Mouse (Mus musculus) kidney, postnatal 36 days (tissue): ENCODE measurements at regions not wholly inside any gene's neighbourhood (a gene's known extent, or its start where the extent isn't known, plus 50 kb on each side); places are given as distances from the start of the nearest gene placed in this dataset.

Source experiments
- DNase-seq, 2 experiments: peaks; one replicate each; pipeline ENCODE4 v3.0.0; 2021 to 2022; ENCODE audit warnings: mixed read lengths in 2 of 2

- no peak for DNase-seq
Measured at GRCm38 (mm10) chr9:101641524-101641923, 220.1 kb upstream of the 9630041A04Rik start.

GRCm38 (mm10) chr9:101640598-101640997 lies 221.0 kb upstream of the 9630041A04Rik start:
- DNase-seq = no peak

- DNase-seq = no peak
Measured at GRCm38 (mm10) chr9:101616261-101616660, 245.4 kb upstream of the 9630041A04Rik start.

GRCm38 (mm10) chr9:101615176-101615575 lies 246.5 kb upstream of the 9630041A04Rik start:
- no peak for DNase-seq

DNA sequence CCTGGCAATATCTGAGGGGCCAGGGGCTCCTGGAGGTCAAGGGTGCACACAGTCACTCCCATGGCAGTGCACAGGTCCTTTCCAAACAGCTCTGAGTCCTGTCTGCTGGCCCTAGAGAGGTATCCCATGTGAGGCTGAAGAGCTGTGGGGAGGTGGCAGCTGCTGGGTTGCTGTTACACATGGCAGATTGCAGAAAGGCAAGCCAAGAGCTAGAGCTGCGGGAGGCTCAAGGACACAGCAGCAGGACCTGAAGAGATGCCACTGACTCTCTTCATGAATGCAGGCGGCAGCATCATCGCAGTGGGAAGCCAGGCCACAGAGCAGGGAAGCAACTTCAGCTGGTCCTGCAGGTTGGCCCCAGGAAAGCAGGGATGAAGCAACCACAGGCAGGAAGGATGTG lies 247.7 kb upstream of the 9630041A04Rik start:
- DNase-seq = no peak

GRCm38 (mm10) chr9:101613471-101613870 lies 248.2 kb upstream of the 9630041A04Rik start:
- DNase-seq = no peak

GRCm38 (mm10) chr9:101612971-101613370 lies 248.7 kb upstream of the 9630041A04Rik start:
- DNase-seq = no peak

DNA sequence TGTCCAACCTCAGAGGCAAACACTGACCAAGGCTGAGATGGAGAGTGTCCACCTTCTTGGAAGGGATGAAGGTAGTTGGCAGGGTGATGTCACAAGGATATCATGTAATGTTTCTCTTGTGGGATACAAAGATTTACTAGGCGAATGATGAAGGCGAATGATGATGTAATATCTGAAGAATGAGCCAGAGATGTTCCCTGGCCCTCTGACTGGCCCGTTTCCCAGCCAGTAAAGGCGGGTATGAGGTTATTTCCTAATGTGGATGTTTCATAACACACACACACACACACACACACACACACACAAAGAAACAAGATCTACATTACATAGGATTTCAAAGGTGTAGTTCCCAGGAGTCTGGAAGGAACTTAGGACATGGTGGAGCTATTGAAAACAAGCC lies 249.1 kb upstream of the 9630041A04Rik start:
- DNase-seq = no peak

- peak in 1 of 2 experiments; percentile 57 for DNase-seq
Measured at GRCm38 (mm10) chr9:101611481-101611880, 250.2 kb upstream of the 9630041A04Rik start.

DNA sequence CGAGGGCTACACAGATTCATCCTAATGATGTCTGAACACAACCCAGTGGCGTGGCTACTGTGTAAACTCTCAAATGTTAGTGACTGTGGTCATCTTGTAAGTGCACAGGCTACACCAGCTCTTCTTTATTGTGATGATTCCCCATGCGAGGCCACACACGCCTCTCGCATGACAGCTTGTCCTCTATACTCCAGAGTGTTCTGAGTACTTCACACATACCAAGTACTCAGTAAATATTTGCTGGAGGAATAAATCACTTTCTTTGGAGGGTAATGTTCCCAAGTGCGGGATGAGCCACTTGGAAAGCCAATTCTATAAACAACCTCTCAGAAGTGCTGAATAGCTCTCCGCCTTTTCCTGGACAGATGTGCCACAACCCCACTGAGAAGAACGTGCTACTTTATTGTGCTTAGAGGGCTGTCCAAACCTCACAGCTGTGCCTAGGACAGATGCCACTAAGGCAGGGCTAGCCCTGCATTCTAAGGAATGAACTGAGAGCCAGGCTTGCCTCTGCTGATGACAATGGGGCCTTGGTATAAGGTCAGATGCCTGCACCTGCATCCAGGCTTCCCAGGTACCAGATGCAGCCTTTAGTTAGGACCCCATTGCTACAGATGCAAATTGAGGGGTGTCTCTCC lies 250.7 kb upstream of the 9630041A04Rik start:
- DNase-seq = no peak

DNA sequence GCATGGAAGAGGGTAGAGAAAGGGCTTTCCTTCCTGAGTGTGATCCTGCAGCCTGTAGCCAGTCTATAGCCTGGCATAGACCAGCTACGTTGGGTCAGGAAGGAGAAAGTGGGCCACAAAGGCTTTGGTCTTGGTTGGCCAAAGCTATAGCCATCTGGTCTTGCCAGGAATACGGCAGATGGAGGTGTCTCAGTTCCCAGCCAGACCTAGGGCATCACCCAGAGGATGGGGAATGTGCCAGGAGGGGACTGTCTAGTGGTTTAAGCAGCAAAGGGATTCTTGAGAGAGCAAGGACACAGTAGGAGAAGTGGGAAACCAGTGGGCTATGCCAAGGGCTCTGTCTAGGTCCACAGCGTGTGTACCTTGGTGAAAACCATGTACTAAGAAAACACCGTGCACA lies 251.3 kb upstream of the 9630041A04Rik start:
- no peak for DNase-seq

DNA sequence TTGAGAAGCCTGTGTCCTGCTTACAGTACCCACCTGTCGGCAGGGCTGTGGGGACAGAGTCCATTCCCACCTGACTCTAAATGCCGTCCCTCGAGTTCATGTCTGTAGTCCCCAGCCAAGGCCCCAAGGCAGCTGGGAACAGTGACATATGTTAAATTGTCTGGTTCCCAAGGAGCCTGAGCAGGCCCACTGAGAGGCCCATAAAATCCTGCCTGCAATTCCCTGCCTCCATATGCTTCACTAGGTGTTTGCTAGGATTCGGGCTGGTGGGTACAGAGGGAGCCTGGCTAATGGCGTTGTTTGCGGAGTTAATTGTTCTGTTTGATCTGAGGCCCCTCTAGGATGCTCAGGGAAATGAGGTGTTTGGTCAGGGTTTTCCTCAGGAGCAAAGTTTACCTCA lies 258.8 kb upstream of the 9630041A04Rik start:
- DNase-seq = no peak

DNA sequence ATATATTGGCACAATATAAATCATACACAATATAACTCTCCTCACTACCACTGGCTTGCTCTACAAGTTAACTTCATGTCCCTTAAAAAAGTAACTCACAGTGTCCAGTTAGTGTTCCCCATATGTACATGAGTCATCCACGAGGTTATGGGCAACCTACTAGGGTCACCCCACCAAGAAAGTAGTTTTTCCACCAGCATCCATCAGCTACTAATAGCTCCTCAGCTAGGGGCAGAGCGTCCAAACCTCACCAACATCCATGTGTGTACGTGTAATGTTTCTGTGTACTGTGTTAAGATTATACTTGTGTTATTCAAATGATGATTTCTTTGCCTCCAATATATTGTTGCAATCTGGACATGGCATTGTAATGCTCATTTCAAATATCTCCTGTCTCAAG lies 264.7 kb upstream of the 9630041A04Rik start:
- DNase-seq = no peak

DNA sequence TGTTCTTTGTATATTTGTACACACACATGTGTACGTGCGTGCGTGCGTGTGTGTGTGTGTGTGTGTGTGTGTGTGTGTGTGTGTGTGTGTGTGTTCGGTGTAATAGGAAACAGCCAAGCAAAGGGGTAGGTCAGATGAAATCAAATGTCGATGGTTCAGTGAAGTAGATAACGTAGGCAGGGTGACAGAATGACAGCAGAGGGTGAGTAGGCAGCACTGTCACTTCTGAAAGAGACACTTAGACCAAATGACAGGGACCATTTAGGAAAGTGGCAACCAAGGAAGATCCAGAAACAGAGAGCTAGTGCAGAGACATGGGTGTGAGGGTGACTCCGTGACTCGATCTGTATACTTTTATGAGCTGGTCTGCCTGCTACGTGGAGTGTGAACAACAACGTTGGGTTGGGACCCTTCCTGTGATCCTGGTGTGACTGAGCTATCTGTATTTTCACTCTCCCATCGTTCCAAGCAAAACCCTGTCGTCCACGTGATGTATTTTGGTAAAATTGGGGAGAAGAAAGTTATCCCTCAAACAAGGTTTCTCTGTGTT lies 266.5 kb upstream of the 9630041A04Rik start:
- DNase-seq = no peak

- DNase-seq = no peak
Measured at GRCm38 (mm10) chr9:101592621-101593020, 269.0 kb upstream of the 9630041A04Rik start.

- DNase-seq = no peak
Measured at GRCm38 (mm10) chr9:101591681-101592080, 270.0 kb upstream of the 9630041A04Rik start.

GRCm38 (mm10) chr9:101590310-101590709 lies 271.3 kb upstream of the 9630041A04Rik start:
- DNase-seq = peak; percentile 52 to 54

DNA sequence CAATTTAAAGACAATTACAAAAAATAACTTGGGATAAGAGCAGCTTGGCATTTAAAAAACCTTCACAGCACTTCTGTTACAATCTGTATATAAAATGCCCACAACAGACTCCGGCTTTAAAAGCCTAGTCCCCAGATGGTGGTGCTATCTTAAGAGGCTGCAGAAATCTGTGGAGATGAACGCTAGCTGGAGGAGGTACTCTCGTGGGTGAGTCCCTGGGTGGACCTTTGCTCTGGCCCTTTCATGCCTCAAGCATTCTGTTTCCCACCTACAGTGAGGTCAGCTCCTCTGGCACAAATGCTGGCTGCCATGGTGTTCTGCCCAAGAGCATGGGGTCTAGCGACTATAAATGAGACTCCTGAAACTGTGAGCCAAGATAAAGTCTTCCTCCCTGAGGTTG lies 280.6 kb upstream of the 9630041A04Rik start:
- DNase-seq = no peak

DNA sequence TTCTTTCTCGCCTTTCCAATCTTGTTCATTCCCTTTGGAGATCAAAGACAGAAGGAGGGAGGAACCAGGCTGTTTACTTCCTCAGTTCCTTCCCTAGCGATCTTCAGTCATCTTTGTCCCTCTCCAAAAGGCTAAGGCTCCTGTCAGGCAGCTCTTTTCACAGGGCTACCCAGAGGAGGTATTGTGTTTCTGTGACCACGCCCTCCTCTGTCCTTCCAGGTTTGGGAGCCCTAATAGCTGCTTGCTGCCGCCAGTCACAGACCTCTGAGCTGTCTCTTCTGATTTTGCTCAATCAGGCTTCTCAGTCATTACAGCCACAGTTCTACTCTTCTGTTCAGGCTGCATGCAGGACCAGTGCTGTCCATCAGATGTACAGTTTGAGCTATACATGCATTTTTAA lies 290.9 kb upstream of the 9630041A04Rik start:
- no peak for DNase-seq

GRCm38 (mm10) chr9:101563196-101563595 lies 298.4 kb upstream of the 9630041A04Rik start:
- DNase-seq = no peak

DNA sequence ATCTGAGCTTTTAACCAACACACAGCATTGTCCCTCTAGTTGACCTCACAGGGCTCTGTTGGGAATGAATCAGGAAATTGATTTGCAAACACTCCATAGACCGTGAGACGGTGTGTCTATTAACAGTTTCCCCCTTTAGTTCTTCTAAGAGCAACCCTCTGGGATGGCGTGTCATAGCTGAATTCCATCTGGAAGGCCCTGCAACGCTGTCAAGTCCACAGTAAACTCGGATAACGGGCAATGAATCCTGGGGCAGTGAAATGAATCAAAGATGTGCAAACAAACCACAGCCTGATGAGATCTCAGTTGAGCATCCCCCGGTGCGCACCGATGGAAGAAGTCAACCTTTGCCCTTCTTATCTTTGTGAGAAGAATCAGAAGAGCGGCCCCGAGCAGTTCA lies 302.3 kb upstream of the 9630041A04Rik start:
- DNase-seq = no peak

- no peak for DNase-seq
Measured at GRCm38 (mm10) chr9:101555011-101555673, 303.5 kb upstream of the Ppp2r3a start.

DNA sequence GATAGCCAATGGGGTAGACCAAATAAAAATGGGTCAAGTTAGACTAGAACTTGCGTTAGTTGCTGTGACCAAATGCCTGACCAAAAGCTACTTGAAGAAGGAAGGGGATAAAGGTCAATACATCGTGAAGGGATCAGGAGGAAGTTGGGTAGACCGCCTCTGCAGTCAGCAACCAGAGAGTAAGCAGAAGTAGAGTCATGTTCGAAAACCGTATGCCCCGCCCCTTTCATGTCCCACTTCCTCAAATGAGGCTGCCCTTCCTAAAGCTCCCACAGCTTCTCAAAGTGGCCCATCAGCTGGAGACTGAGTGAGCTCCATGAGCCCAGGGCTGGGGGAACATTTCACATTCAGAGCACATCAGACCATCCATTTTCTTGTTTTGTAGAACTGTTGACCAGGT lies 301.2 kb upstream of the Ppp2r3a start:
- DNase-seq = peak in 1 of 2 experiments; percentile 7

- peak in 1 of 2 experiments; percentile 12 for DNase-seq
Measured at GRCm38 (mm10) chr9:101551256-101551655, 299.7 kb upstream of the Ppp2r3a start.
